Mouse (Mus musculus) hindbrain, embryonic 15.5 days (tissue): ENCODE results near the gene Diaph3. TPM values are rescaled to one million over a fixed set of nuclear protein-coding genes. Genes with fewer than 3 reads are reported as not detected.

Experiments
- ATAC-seq: fragments of 200-750 bp; cut with Nextera tagmentation; 2 replicates; pipeline ENCODE4 v1.8.0; 2017; ENCODE audit warnings: low read depth, moderate number of reproducible peaks, moderate TSS enrichment; ENCODE audit not compliant: low FRiP score
- H3K27ac ChIP-seq: fragments of 300-500 bp; sonication (generic); replicated peaks from 2 replicates; pipeline ENCODE4 v1.5.1; 2015; ENCODE audit warnings: mild to moderate bottlenecking, inconsistent platforms
- H3K27me3 ChIP-seq: fragments of 300-500 bp; sonication (generic); 2 replicates; pipeline ENCODE4 v1.6.1; 2015; ENCODE audit warnings: control low read depth, inconsistent platforms
- H3K36me3 ChIP-seq: fragments of 300-500 bp; sonication (generic); 2 replicates; pipeline ENCODE4 v1.6.1; 2015; ENCODE audit warnings: control low read depth, inconsistent platforms
- H3K4me1 ChIP-seq: fragments of 300-500 bp; sonication (generic); replicated peaks from 2 replicates; pipeline ENCODE4 v1.6.1; 2015; ENCODE audit warnings: control low read depth, inconsistent platforms
- H3K4me2 ChIP-seq: fragments of 300-500 bp; sonication (generic); 2 replicates; pipeline ENCODE4 v1.6.1; 2015; ENCODE audit warnings: moderate library complexity, mild to moderate bottlenecking, inconsistent platforms
- H3K4me3 ChIP-seq: fragments of 300-500 bp; sonication (generic); 2 replicates; pipeline ENCODE4 v1.5.1; 2015; ENCODE audit warnings: mild to moderate bottlenecking, inconsistent platforms
- H3K9ac ChIP-seq: fragments of 300-500 bp; sonication (generic); 2 replicates; pipeline ENCODE4 v1.6.1; 2015; ENCODE audit warnings: inconsistent platforms
- H3K9me3 ChIP-seq: fragments of 300-500 bp; sonication (generic); 2 replicates; pipeline ENCODE4 v1.6.1; 2016; ENCODE audit warnings: control low read depth, inconsistent platforms
- WGBS: fragments of 180-500 bp; shearing (Covaris S2); methylation state at CpG from one replicate; pipeline ENCODE4 v1.1.7; 2015; 5-methylcytosine and 5-hydroxymethylcytosine counted together
- polyA plus RNA-seq: library from polyadenylated mRNA; unstranded; fragments of >200 nt; fragmentation: Nextera tagmentation; extraction: Ambion mirVana; gene quantifications from 2 replicates; pipeline ENCODE4 v1.2.1, GENCODE M21; 2015

Gene Diaph3
- polyA plus RNA-seq, 1 experiment from 2014 or later = 3.7 TPM

GRCm38 (mm10) chr14:87075021-87075531 lies 66.0 kb downstream of the Diaph3 start:
- H3K9me3 ChIP-seq = no peaks in the 10 kb centered on the region
- no peak overlapping the region for H3K9ac ChIP-seq
- ATAC-seq = no peak
- no peak overlapping the region for H3K4me3 ChIP-seq
- no peak overlapping the region for H3K4me2 ChIP-seq
- no peaks in the 10 kb centered on the region for H3K4me1 ChIP-seq
- H3K27ac ChIP-seq = no peak overlapping the region
- H3K27me3 ChIP-seq = no peaks in the 10 kb centered on the region
- WGBS = 62% methylated on average over 2 of the region's 2 CpGs
- no peaks in the 10 kb centered on the region for H3K36me3 ChIP-seq

DNA sequence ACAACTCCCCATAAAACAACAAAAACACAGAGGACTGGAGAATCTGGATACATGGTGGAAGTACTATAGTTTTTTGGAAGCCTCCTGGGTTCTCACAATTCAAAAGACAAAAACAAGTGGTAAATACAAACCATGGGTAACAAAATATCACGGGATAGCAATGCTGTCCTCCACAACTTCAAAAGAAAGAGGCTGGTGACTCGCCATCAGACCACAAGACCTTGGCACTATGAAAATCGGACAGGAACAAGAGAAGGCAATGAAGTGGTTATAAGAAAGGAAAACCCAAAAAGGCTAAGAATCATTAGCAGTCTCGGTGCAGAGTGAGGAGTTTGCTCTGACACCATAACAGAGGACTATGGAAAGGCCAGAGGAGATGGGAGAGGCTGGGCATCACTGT lies 76.8 kb downstream of the Diaph3 start:
- no peak for ATAC-seq
- H3K27me3 ChIP-seq = no peaks in the 10 kb centered on the region
- H3K27ac ChIP-seq = no peak overlapping the region
- no peaks in the 10 kb centered on the region for H3K4me1 ChIP-seq
- no peaks in the 10 kb centered on the region for H3K36me3 ChIP-seq
- H3K4me3 ChIP-seq = no peak overlapping the region
- no peak overlapping the region for H3K9ac ChIP-seq
- H3K9me3 ChIP-seq = no peaks in the 10 kb centered on the region
- no peak overlapping the region for H3K4me2 ChIP-seq
- 93% methylated on average over 4 of the region's 4 CpGs for WGBS

GRCm38 (mm10) chr14:87056169-87056568 lies 84.9 kb downstream of the Diaph3 start:
- H3K9ac ChIP-seq = no peak overlapping the region
- no peaks in the 10 kb centered on the region; the same call in 1 of the 2 replicates for H3K9me3 ChIP-seq
- no peak for ATAC-seq
- H3K4me2 ChIP-seq = no peak overlapping the region
- WGBS = 94% methylated on average over 2 of the region's 2 CpGs
- no peaks in the 10 kb centered on the region for H3K4me1 ChIP-seq
- H3K36me3 ChIP-seq = no peaks in the 10 kb centered on the region
- no peak overlapping the region for H3K27ac ChIP-seq
- no peak overlapping the region for H3K4me3 ChIP-seq
- H3K27me3 ChIP-seq = no peaks in the 10 kb centered on the region

DNA sequence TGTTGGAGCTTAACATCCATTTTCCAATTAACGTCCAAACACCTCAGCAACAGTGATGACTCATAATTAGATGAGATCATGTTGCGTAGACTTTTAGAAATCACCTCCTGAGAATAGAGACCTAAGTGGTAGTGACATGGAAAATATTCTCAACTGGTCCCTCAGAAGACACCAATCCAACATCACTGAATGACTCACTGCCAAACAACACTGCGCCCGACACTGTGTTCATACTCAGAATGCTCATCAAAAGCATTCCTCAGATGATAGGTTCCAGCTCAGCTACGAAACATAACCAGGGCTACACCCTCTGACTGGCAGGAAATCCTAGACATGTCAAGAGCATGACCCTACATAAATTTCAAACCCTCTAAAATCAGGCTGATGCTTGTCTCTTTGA lies 89.8 kb downstream of the Diaph3 start:
- ATAC-seq = no peak
- no peaks in the 10 kb centered on the region for H3K36me3 ChIP-seq
- H3K4me1 ChIP-seq = no peaks in the 10 kb centered on the region
- WGBS = 88% methylated on average over 5 of the region's 5 CpGs
- no peak overlapping the region for H3K9ac ChIP-seq
- no peak overlapping the region for H3K27ac ChIP-seq
- H3K4me2 ChIP-seq = no peak overlapping the region
- H3K4me3 ChIP-seq = no peak overlapping the region
- H3K27me3 ChIP-seq = no peaks in the 10 kb centered on the region
- no peaks in the 10 kb centered on the region; the same call in 1 of the 2 replicates for H3K9me3 ChIP-seq

- Histone ChIP-seq H3K27me3 (no peaks in the 10 kb centered on the region), H3K4me1 (no peaks in the 10 kb centered on the region), H3K9ac (no peak overlapping the region), H3K4me2 (no peak overlapping the region), H3K36me3 (no peaks in the 10 kb centered on the region), H3K27ac (no peak overlapping the region), H3K4me3 (no peak overlapping the region), H3K9me3 (no peaks in the 10 kb centered on the region)
- no peak for ATAC-seq
- WGBS = 55% methylated on average over 5 of the region's 5 CpGs
Observed at GRCm38 (mm10) chr14:87044401-87044806, 96.6 kb downstream of the Diaph3 start.

GRCm38 (mm10) chr14:87020240-87020639 lies 120.8 kb downstream of the Diaph3 start:
- no peaks in the 10 kb centered on the region for H3K9me3 ChIP-seq
- H3K4me3 ChIP-seq = no peak overlapping the region
- H3K27me3 ChIP-seq = no peaks in the 10 kb centered on the region
- H3K36me3 ChIP-seq = no peaks in the 10 kb centered on the region
- no peak overlapping the region for H3K4me2 ChIP-seq
- no peak overlapping the region for H3K27ac ChIP-seq
- 88% methylated on average over 10 of the region's 10 CpGs for WGBS
- no peak for ATAC-seq
- H3K9ac ChIP-seq = no peak overlapping the region
- H3K4me1 ChIP-seq = no peaks in the 10 kb centered on the region

GRCm38 (mm10) chr14:87019687-87020086 lies 121.3 kb downstream of the Diaph3 start:
- no peak for ATAC-seq
- Histone ChIP-seq H3K4me2 (no peak overlapping the region), H3K4me1 (no peaks in the 10 kb centered on the region), H3K27ac (no peak overlapping the region), H3K9me3 (no peaks in the 10 kb centered on the region), H3K27me3 (no peaks in the 10 kb centered on the region), H3K4me3 (no peak overlapping the region), H3K9ac (no peak overlapping the region), H3K36me3 (no peaks in the 10 kb centered on the region)
- WGBS = 75% methylated on average over 3 of the region's 3 CpGs

DNA sequence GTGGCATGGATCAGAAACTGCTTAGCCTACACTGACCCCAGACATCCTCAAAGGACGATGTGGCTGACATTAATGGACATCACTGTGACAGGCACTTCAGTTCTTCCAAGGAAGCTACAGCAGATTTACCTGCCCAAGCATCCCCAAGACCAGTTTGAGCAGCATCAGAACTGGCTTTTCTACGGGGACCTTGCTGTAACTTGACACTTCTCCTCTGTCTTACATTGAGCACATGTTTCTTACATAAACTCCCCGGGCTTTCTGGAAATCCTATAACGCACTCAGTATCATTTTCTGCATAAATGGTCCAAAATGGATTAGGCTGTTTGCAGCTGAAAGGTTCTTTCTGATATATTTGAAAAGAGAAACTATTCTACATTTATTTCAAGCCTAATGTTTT lies 143.7 kb downstream of the Diaph3 start:
- Histone ChIP-seq H3K9ac (no peak overlapping the region), H3K27me3 (no peaks in the 10 kb centered on the region), H3K9me3 (no peaks in the 10 kb centered on the region), H3K4me2 (no peak overlapping the region), H3K4me3 (no peak overlapping the region), H3K27ac (no peak overlapping the region), H3K36me3 (no peaks in the 10 kb centered on the region), H3K4me1 (no peaks in the 10 kb centered on the region)
- ATAC-seq = no peak
- 82% methylated on average over 4 of the region's 4 CpGs for WGBS

DNA sequence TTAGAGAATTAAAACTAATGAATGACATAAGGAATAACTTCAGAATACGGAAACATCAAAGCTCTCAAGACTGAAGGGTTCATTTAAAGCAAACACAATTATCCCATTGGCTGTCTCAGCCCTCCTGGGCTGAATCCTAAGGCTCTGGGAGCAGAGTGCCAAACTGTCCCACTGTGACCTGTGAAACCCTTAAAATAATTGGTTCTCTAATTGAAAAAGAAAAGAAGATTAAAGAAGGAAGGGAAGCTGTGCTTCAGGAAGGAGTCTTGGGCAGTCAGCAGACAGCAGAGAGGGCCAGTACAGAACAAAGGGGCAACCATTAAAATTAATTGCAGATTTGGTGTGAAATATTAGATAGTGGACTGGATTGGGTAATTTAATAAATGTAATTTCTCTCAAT lies 189.9 kb downstream of the Diaph3 start:
- Histone ChIP-seq H3K4me3 (no peak overlapping the region), H3K9ac (no peak overlapping the region), H3K9me3 (no peaks in the 10 kb centered on the region), H3K27ac (no peak overlapping the region), H3K4me1 (no peaks in the 10 kb centered on the region), H3K4me2 (no peak overlapping the region), H3K36me3 (no peaks in the 10 kb centered on the region), H3K27me3 (no peaks in the 10 kb centered on the region)
- WGBS = 69% methylated on average over 1 of the region's 1 CpGs
- no peak for ATAC-seq

GRCm38 (mm10) chr14:86937953-86938352 lies 203.1 kb downstream of the Diaph3 start:
- H3K9me3 ChIP-seq = no peaks in the 10 kb centered on the region
- no peaks in the 10 kb centered on the region for H3K36me3 ChIP-seq
- no peak for ATAC-seq
- no peak overlapping the region for H3K4me3 ChIP-seq
- WGBS = 85% methylated on average over 2 of the region's 2 CpGs
- no peak overlapping the region for H3K27ac ChIP-seq
- H3K9ac ChIP-seq = no peak overlapping the region
- H3K27me3 ChIP-seq = no peaks in the 10 kb centered on the region
- H3K4me1 ChIP-seq = no peaks in the 10 kb centered on the region
- no peak overlapping the region for H3K4me2 ChIP-seq

- Histone ChIP-seq H3K4me1 (no peaks in the 10 kb centered on the region), H3K27ac (no peak overlapping the region), H3K4me3 (no peak overlapping the region), H3K27me3 (no peaks in the 10 kb centered on the region), H3K36me3 (no peaks in the 10 kb centered on the region), H3K4me2 (no peak overlapping the region), H3K9ac (no peak overlapping the region), H3K9me3 (no peaks in the 10 kb centered on the region)
- 77% methylated on average over 3 of the region's 3 CpGs for WGBS
- ATAC-seq = no peak
Observed at GRCm38 (mm10) chr14:86936424-86936823, 204.6 kb downstream of the Diaph3 start.

GRCm38 (mm10) chr14:86930763-86931162 lies 210.3 kb downstream of the Diaph3 start:
- H3K9ac ChIP-seq = no peak overlapping the region
- no peak overlapping the region for H3K4me2 ChIP-seq
- H3K27me3 ChIP-seq = no peaks in the 10 kb centered on the region
- no peaks in the 10 kb centered on the region for H3K36me3 ChIP-seq
- ATAC-seq = no peak
- H3K4me3 ChIP-seq = no peak overlapping the region
- WGBS = 84% methylated on average over 4 of the region's 4 CpGs
- H3K27ac ChIP-seq = no peak overlapping the region
- H3K4me1 ChIP-seq = no peaks in the 10 kb centered on the region
- H3K9me3 ChIP-seq = no peaks in the 10 kb centered on the region

DNA sequence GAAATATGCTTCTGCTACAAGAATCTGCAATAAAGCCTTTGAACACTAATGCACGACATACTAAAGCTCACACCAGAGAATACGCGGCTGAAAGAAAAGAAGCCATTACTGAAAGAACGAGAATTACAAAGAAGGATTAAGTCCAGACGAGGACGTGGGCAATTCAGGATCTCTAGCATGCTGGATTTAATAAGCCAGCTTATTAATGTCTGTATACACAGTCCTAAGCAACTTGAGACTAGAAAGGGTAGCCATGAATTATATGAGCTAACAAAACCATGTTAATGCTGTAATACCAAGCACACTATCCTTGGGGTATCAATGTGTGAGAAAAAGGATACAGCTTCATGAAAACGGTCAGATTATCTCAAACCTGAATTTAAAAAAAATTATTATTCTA lies 214.2 kb downstream of the Diaph3 start:
- Histone ChIP-seq H3K9ac (no peak overlapping the region), H3K36me3 (no peaks in the 10 kb centered on the region), H3K4me3 (no peak overlapping the region), H3K9me3 (no peaks in the 10 kb centered on the region), H3K27ac (no peak overlapping the region), H3K4me1 (no peaks in the 10 kb centered on the region), H3K4me2 (no peak overlapping the region), H3K27me3 (no peaks in the 10 kb centered on the region)
- no peak for ATAC-seq
- WGBS = 76% methylated on average over 7 of the region's 7 CpGs
